Mouse (Mus musculus) MN1 (cell line): ENCODE measurements at regions not wholly inside any gene's neighbourhood (a gene's known extent, or its start where the extent isn't known, plus 50 kb on each side); places are given as distances from the start of the nearest gene placed in this dataset.
"Not testable (repeated sequence)": the region's sequence is repeated elsewhere in the genome, so short reads cannot be mapped to it uniquely, and the experiment has no call there.

ENCODE experiments used
- DNase-seq: peaks from one replicate; pipeline ENCODE4 v3.0.0-alpha.2; 2016; ENCODE audit warnings: low spot score

- no peak for DNase-seq
Measured at GRCm38 (mm10) chr2:72616412-72616811, 140.5 kb downstream of the Cdca7 start.

DNA sequence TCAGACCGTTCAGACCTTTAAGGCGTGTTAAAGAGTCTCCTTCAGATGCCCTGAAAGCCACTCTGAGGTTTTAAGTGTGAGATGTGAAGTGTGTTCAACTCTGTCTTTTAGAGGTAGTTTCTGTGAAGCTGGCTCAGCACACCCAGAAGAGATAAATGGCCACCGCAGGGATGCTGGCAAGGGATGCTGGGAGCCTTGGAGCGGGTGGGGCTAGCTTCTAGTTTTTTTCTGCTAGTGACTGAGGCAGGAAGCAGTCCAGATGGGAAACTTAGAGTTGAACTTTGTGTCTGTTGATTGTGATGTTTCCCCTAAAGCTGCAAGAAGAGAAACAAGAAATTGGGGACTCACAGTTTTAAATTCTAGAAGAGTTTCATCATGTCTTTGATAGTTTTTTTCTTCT is 143.5 kb downstream of the Cdca7 start:
- DNase-seq, result no peak

DNA sequence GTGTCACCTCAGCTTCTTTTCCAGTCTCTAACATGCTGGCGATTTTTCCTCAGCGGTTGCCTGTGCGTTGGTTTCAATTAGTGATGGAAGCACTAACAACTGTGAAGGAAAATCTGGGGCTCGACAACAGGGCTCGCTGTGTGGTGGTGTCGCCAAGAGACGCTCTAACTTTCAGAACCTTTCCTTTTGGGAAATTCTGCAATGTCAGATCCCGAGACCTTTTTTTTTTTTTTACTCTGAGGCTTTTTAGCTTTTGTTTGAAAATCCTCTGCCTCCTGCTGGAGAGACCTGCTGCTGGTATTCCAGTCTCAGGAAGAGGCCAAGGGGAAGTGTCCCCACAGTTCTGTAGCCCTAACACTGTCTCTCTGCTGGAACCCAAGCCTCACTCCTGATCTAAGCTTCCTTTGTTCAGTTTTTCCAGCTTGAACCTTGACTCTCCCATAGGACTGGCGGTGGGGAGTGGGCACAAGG is 144.3 kb downstream of the Cdca7 start:
- no peak for DNase-seq

GRCm38 (mm10) chr2:72627915-72628314 is 152.0 kb downstream of the Cdca7 start:
- no peak for DNase-seq

DNA sequence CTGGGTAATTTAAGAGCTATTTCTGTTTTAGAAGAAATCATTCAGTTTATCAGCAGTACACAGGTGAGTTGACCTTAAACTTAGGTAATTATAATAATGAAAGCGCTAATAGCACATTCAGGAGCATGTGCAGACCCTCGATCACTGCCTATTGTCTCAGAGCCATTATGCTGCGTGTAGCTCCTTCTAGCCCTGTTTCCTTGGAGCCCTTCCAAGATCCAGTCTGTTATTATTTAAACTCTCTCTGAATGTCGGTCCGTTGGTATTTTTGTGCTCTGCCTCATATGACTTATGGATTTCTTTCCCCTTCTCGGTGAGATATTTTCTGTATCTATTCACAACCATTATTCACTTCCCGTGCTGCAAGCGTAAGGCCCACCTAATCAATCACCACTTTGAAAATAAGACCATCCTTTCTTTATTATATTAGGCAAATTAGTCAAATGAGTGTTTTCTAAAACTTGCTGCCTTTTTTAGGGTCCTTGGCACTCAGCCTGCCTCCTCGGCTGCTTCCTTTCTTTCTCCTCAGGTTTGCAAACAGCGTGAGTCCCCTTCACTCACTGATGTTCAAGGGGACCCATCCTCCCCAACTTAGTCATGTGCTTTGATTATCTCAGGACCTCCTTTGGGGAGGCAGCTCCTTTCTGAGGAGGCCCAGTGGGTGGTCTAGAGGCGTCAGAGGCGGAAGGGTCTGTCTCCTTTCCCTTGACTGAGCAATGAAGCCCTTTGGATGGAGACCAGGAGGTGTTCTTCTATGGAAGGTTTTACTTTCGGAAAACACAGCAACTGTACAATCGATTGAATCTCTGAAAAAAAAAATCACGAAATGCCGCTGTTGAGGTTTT is 152.9 kb downstream of the Cdca7 start:
- DNase-seq, result no peak

DNA sequence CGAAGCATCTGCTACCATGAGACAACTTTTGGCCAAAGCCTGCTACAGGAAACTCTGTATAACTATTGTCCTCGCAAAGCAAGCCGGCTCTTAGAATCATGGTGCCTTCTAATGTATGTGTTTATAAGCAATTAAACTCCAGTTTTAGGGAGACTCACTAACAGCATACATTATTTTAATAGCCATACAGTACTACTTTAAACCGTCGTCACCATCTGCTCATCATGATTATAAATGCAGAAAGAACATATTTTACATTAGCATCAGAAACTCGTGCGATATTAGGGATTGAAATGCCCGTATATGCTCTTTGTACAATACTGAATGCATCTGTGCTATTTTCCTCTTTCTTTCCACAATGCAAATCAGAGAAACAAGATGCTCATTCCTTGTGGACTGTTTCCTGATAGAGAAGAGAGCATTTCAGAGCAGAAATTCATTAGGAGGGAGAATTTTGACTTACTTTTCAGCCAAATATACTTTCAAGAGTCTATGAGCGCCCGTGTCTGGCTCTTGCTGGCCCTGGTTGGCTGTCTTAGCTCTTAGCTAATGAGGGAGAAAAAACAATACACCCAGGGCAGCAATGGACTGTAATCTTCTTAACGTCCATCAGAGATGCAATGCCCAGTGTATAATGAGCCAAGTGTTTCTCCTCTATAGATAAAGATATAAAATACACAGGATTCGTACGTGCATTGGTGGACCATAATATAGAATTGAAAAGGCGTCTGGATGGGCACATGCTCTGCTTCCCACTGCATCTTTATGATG is 153.9 kb downstream of the Cdca7 start:
- DNase-seq, result no peak

DNA sequence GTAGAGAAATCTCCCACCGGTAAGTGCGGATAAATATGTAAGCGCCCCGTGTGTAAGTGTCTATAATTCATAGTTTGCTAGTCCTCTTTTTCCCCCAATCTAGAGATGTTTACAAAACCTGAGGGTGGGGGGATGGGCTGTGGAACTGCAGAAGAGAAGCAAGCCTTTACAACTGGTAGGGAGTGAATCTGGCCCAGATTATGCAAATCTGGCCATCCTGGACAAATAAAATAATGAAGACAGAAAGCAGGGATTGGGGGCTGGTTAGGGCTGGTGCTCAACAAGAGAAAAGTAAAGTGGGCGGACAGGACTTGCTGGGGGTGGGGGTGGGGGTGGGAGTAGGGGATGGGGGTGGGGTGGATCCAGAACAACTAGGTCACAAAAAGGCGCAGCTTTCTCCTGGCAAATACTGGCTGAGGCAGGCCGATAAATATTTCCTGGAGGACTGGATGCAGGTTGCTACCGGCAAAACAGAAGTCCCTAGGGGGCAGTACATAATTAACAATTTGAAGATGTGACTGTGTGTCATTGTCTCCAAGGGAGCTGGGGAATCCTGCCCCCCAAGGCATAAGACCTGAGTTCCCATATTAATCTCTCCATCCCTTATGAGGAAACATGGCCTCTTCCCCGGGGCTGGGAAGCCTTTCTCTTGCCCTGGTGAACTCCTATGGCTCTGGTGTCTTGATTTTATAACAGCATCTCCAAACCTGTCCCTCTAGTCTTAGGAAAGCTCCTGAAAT is 162.1 kb downstream of the Cdca7 start:
- DNase-seq, result no peak

DNA sequence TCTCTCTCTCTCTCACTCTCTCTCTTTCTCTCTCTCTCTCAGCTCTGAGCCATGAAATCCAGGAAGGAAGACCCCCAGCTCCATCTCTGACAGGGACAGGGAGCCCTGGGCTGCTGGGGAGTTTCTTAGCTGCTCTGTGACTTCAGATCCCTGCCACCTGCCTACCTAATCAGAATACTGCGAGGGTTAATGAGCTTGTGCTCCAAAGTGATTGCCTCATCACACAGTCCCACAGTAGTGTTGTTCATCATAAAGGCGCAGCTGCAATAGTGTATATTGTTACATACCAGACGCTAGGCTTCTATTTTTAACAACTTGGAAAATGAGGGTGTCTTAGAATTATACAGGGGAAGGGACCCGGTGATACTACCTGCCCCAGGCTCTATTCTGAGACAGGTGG is 163.1 kb downstream of the Cdca7 start:
- no peak for DNase-seq

DNA sequence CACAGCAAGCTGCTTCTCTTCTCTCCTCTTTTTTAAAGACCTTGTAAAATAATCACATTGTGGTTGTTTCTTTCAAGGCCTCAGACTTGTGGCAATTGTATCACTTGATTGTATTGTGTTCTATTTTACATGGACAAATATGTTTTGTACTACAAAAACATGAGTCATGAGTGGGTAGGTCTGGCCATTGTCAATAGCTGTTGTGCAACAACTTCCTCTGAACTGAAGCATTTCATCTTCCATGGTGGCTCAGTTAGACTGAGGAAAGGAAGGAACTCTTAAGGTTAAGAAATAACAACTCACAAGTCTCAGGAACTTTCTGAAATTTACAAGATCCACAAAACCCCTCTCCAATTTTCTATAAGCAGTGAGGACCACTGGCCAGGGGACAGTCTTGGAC is 165.3 kb downstream of the Cdca7 start:
- DNase-seq, result no peak

DNA sequence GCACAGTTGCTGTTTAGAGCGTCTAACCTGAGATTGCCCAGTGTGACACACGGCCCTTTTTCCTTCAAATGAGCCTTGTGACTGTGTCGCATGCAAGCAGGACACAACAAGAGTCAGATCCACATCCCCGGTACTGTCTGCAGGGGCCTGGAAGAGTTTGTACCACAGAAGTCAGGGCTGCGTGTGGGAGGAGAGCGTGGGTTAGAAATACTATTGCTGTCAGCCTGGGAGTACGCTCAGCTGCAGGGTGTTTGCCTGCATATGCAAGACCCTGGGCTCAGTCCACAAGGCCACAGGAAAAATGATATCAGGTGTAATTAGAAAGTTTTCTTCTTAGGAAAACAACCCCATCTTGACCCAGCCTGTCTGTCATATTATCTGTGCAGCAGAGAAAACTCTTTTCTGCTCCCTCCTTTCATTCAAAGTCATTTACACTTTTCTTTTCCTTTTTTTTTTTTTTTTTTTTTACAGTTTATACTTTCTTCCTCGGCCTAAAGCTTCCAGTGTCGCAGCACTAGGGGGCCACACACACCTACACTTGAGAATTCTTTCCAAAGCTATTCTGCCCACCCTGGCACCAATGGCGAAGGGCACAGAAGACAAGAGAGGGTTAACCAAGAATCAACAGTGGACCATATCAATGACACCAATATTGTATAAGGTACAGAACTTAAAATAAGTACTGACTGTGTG is 168.3 kb downstream of the Cdca7 start:
- no peak for DNase-seq

DNA sequence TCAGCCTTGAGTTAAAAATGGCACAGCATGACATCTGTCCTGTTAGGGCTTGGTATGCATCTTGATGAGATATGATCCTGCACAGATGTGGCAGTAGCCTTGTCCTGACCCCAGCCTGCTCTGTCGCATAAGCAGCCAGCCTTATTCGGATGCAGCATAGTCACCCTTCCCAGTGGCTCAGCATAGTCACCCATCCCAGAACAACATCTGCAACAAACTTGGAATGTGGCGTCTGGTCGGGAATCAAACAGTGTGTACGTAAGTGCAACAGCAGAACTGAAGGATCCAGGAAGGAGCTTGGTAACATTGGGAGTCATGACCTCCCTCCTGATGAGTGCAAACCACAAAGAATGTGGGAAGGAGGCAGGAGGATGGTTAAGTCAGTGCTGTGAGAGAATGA is 171.7 kb downstream of the Cdca7 start:
- no peak for DNase-seq

- no peak for DNase-seq
Measured at GRCm38 (mm10) chr2:72648294-72648693, 172.3 kb downstream of the Cdca7 start.

DNA sequence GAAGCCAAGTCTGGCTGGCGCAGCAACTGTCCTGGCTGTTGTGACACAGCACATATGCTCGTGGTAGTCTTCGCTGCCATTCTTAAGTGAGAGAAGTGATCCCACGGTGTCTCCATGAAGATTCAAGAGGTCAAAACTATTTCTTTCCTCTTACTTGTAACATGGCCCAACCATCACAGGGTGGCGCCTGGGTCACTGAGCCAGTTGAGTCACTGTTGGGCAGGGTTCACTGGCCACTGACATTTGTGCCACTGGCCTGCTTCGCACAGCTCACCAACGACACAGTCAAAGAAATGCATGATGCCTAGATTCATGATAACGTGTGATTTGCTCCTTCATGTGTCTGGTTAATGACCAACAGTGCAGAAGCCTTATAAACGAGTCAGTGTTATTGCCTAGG is 179.9 kb downstream of the Cdca7 start:
- DNase-seq, result no peak

DNA sequence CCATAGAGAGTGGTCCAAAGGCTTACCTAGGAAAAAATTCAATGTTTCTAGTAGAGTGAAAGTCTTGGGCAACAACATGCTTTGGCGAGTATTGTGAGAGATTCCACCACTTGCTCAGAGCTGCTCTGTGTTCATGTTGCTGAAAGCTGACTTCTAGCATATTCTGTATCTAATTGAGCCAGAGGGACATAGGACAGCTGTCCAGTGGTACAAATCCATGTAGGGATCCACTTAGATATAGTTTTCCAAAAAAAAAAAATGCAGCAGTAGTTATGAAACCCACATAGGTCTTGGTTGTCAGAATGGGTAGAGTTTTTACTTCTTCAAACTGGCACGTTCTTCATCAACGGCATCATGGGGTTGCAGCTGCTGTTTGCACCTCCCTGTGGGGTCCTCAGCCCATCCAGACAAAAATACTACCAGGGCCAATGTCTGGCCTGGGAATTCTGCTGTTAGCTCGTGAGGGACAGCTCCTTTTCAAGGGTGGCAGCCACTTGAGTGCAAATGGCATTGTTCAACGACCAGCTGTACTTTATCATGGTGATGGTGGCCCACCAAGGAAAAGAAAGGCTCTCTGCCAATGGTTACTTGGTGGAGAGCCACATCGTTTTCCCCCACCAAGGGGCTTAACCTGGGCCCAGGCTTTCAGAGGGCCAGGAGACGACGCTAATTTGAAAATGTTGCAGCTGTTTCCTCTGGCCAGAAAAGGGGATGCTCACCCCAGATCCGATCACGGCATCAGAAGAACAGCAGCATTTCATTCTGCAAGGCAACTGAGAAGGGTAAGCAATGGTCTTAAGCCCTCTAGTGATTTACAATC is 181.4 kb downstream of the Cdca7 start:
- no peak for DNase-seq

GRCm38 (mm10) chr2:72662396-72662795 is 186.4 kb downstream of the Cdca7 start:
- no peak for DNase-seq

GRCm38 (mm10) chr2:72662979-72663780 is 187.2 kb downstream of the Cdca7 start:
- DNase-seq, result no peak

GRCm38 (mm10) chr2:72667396-72667795 is 191.4 kb downstream of the Cdca7 start:
- not testable (repeated sequence) for DNase-seq

- no peak for DNase-seq
Measured at GRCm38 (mm10) chr2:72672908-72673901, 197.2 kb downstream of the Cdca7 start.

DNA sequence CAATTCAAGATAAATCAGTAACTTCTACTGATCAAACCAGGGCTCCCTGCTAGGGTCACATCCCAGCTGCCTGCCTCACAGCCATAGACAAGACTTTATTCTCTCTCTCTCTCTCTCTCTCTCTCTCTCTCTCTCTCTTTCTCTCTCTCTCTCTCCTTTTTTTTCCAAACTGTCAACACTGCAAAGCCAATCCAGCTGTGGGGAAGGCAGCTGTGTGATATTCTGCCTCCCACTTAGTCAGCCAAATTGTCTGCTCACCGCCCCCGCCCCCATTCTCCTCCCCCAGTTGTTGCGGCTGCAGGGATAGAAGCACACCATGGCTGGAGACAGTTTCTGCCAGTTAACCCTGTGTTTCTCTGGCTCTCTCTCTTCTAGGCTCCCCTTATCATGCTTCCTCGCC is 198.3 kb downstream of the Cdca7 start:
- DNase-seq, result no peak
